Mouse (Mus musculus) ES-E14 (cell line): Measurements from ENCODE around the gene Xbp1. TPM values are rescaled to one million over a fixed set of nuclear protein-coding genes. Genes with fewer than 3 reads are reported as not detected.
A peak's percentile ranks its signal among the peaks of the same experiment; 100 is the strongest.

ENCODE experiments used
- DNase-seq: peaks from one replicate; pipeline ENCODE4 v3.0.0-alpha.2; 2013; ENCODE audit warnings: low read depth, low spot score
- H3K27ac ChIP-seq: 2 replicates; pipeline ENCODE4 v1.5.1; 2012; ENCODE audit warnings: low read depth, mild to moderate bottlenecking, low read length, moderate library complexity, mixed read lengths; ENCODE audit not compliant: poor library complexity, insufficient read depth, severe bottlenecking
- H3K36me3 ChIP-seq: 2 replicates; pipeline ENCODE4 v1.6.1; 2012; ENCODE audit warnings: mild to moderate bottlenecking, low read length, moderate library complexity, mixed read lengths; ENCODE audit not compliant: control insufficient read depth, poor library complexity, insufficient read depth, severe bottlenecking
- H3K4me1 ChIP-seq, 2 experiments: fragments of 150-350 bp in 1 of 2; sonication (generic) in 1 of 2; 2 replicates each; pipeline ENCODE4 v1.6.1; 2012; ENCODE audit warnings: low read length in 2 of 2, mild to moderate bottlenecking in 1 of 2, mixed read lengths in 1 of 2; ENCODE audit not compliant: control insufficient read depth in 2 of 2, insufficient read depth in 2 of 2, poor library complexity in 1 of 2
- H3K4me3 ChIP-seq, 2 experiments: fragments of 150-350 bp in 1 of 2; sonication (generic) in 1 of 2; 2 replicates each; pipeline ENCODE4 v1.5.1; 2012; ENCODE audit warnings: low read length in 2 of 2, low read depth in 1 of 2, mild to moderate bottlenecking in 1 of 2, mixed read lengths in 1 of 2; ENCODE audit not compliant: insufficient read depth in 1 of 2, poor library complexity in 1 of 2, severe bottlenecking in 1 of 2
- H3K9ac ChIP-seq: 2 replicates; pipeline ENCODE4 v1.6.1; 2012; ENCODE audit warnings: low read depth, mild to moderate bottlenecking, low read length, mixed read lengths; ENCODE audit not compliant: poor library complexity, insufficient read depth, severe bottlenecking
- H3K9me3 ChIP-seq: fragments of 150-350 bp; sonication (generic); 2 replicates; pipeline ENCODE4 v1.6.1; 2012; ENCODE audit warnings: low read depth, mild to moderate bottlenecking, low read length; ENCODE audit not compliant: control insufficient read depth, insufficient read depth
- CHD2 ChIP-seq: IDR thresholded peaks from 2 replicates; pipeline ENCODE4 v1.6.1; 2014; ENCODE audit warnings: mild to moderate bottlenecking, low read depth, low read length, inconsistent platforms
- HCFC1 ChIP-seq: IDR thresholded peaks from 2 replicates; pipeline ENCODE4 v1.6.1; 2012; ENCODE audit warnings: low read length, inconsistent platforms, borderline replicate concordance; ENCODE audit not compliant: insufficient read depth
- MAFK ChIP-seq: IDR thresholded peaks from 2 replicates; pipeline ENCODE4 v1.6.1; 2014; ENCODE audit warnings: mild to moderate bottlenecking, low read depth, low read length, inconsistent platforms; ENCODE audit not compliant: insufficient read depth
- ZC3H11A ChIP-seq: IDR thresholded peaks from 2 replicates; pipeline ENCODE4 v1.6.1; 2012; ENCODE audit warnings: low read depth, mild to moderate bottlenecking, inconsistent platforms, low read length, borderline replicate concordance
- ZNF384 ChIP-seq: IDR thresholded peaks from 2 replicates; pipeline ENCODE4 v1.6.1; 2012; ENCODE audit warnings: low read depth, low read length, inconsistent platforms
- in situ Hi-C, 2 experiments: fragments of 600-800 bp; cut with MboI; formaldehyde crosslinking; loops; one replicate each; pipeline ENCODE4 v1.15.1; 2025; ENCODE audit warnings: low sequenced_read_pairs in 2 of 2, inconsistent platforms in 1 of 2; ENCODE audit not compliant: unreplicated experiment in 2 of 2
- total RNA-seq: library from RNA; depleted of rRNA; stranded (reverse); fragments of 300-350 nt; gene quantifications from 2 replicates; pipeline ENCODE4 v1.2.3, GENCODE M21; 2012

Xbp1 gene
- total RNA-seq, 1 experiment: 143 TPM

- H3K9ac ChIP-seq: no peak overlapping the region
- peaks cover 6 to 16% of the 10 kb centered on the region in 2 experiments; a peak in 3 of 4 replicates for H3K4me1 ChIP-seq
- H3K9me3 ChIP-seq: no peaks in the 10 kb centered on the region
- DNase-seq: peak; percentile 31
- in situ Hi-C loops: no loop called here
- H3K36me3 ChIP-seq: no peaks in the 10 kb centered on the region
- H3K4me3 ChIP-seq: no peak overlapping the region
- TF ChIP-seq HCFC1: no peak
- no peak for TF ChIP-seq CHD2
- TF ChIP-seq ZC3H11A: no peak
- no peak for TF ChIP-seq MAFK
- TF ChIP-seq ZNF384: no peak
- no peak overlapping the region for H3K27ac ChIP-seq
Measured at GRCm38 (mm10) chr11:5562625-5563268, 42.3 kb downstream of the Xbp1 start.

GRCm38 (mm10) chr11:5563898-5564297 is 43.4 kb downstream of the Xbp1 start:
- no peaks in the 10 kb centered on the region for H3K9me3 ChIP-seq
- no peaks in the 10 kb centered on the region for H3K36me3 ChIP-seq
- peaks cover 6 to 16% of the 10 kb centered on the region in 2 experiments; a peak in 3 of 4 replicates for H3K4me1 ChIP-seq
- TF ChIP-seq ZC3H11A (no peak), CHD2 (no peak), HCFC1 (no peak), MAFK (no peak), ZNF384 (no peak)
- H3K9ac ChIP-seq: no peak overlapping the region
- H3K4me3 ChIP-seq: no peak overlapping the region
- in situ Hi-C loops: no loop called here
- no peak for DNase-seq
- H3K27ac ChIP-seq: no peak overlapping the region

GRCm38 (mm10) chr11:5565596-5565995 is 45.1 kb downstream of the Xbp1 start:
- H3K9ac ChIP-seq: no peak overlapping the region
- TF ChIP-seq MAFK (no peak), ZNF384 (no peak), HCFC1 (no peak), CHD2 (no peak), ZC3H11A (no peak)
- peaks cover 6 to 11% of the 10 kb centered on the region in 2 experiments; a peak in 3 of 4 replicates for H3K4me1 ChIP-seq
- no peak for DNase-seq
- no peak overlapping the region for H3K4me3 ChIP-seq
- no peaks in the 10 kb centered on the region for H3K36me3 ChIP-seq
- no peaks in the 10 kb centered on the region for H3K9me3 ChIP-seq
- in situ Hi-C loops: no loop called here
- no peak overlapping the region for H3K27ac ChIP-seq

- Histone ChIP-seq H3K9ac (no peak overlapping the region), H3K9me3 (no peaks in the 10 kb centered on the region), H3K4me1 (peaks cover 6 to 11% of the 10 kb centered on the region in 2 experiments; a peak in 3 of 4 replicates), H3K4me3 (no peak overlapping the region), H3K27ac (no peak overlapping the region), H3K36me3 (no peaks in the 10 kb centered on the region)
- TF ChIP-seq CHD2 (no peak), HCFC1 (no peak), MAFK (no peak), ZNF384 (no peak), ZC3H11A (no peak)
- DNase-seq: no peak
- in situ Hi-C loops: no loop called here
Measured at GRCm38 (mm10) chr11:5566506-5566905, 46.0 kb downstream of the Xbp1 start.

- no peaks in the 10 kb centered on the region for H3K36me3 ChIP-seq
- H3K9ac ChIP-seq: no peak overlapping the region
- TF ChIP-seq MAFK (peak; percentile 92), HCFC1 (no peak)
- no peaks in the 10 kb centered on the region for H3K9me3 ChIP-seq
- H3K4me3 ChIP-seq: no peak overlapping the region
- peaks cover 6 to 7% of the 10 kb centered on the region in 2 experiments; a peak in 3 of 4 replicates for H3K4me1 ChIP-seq
- in situ Hi-C loops: no loop called here
- DNase-seq: no peak
- H3K27ac ChIP-seq: no peak overlapping the region
Measured at GRCm38 (mm10) chr11:5567654-5568053, 47.2 kb downstream of the Xbp1 start.
